Mouse (Mus musculus) hindbrain, embryonic 12.5 days (tissue): ENCODE measurements around the gene Aldh3b3. TPM values are rescaled to one million over a fixed set of nuclear protein-coding genes. Genes with fewer than 3 reads are reported as not detected.

ENCODE experiments used
- ATAC-seq: fragments of 200-750 bp; cut with Nextera tagmentation; 2 replicates; pipeline ENCODE4 v1.8.0; 2017; ENCODE audit warnings: moderate TSS enrichment; ENCODE audit not compliant: low FRiP score
- H3K27ac ChIP-seq: fragments of 300-500 bp; sonication (generic); 2 replicates; pipeline ENCODE4 v1.5.1; 2016; ENCODE audit warnings: mild to moderate bottlenecking
- H3K27me3 ChIP-seq: fragments of 300-500 bp; sonication (generic); 2 replicates; pipeline ENCODE4 v1.6.1; 2016; ENCODE audit warnings: mild to moderate bottlenecking
- H3K36me3 ChIP-seq: fragments of 300-500 bp; sonication (generic); 2 replicates; pipeline ENCODE4 v1.6.1; 2016; ENCODE audit warnings: mild to moderate bottlenecking
- H3K4me1 ChIP-seq: fragments of 300-500 bp; sonication (generic); 2 replicates; pipeline ENCODE4 v1.6.1; 2016
- H3K4me2 ChIP-seq: fragments of 300-500 bp; sonication (generic); replicated peaks from 2 replicates; pipeline ENCODE4 v1.6.1; 2016; ENCODE audit warnings: mild to moderate bottlenecking
- H3K4me3 ChIP-seq: fragments of 300-500 bp; sonication (generic); 2 replicates; pipeline ENCODE4 v1.5.1; 2016; ENCODE audit warnings: mild to moderate bottlenecking
- H3K9ac ChIP-seq: fragments of 300-500 bp; sonication (generic); 2 replicates; pipeline ENCODE4 v1.6.1; 2016; ENCODE audit warnings: mild to moderate bottlenecking, moderate library complexity
- H3K9me3 ChIP-seq: fragments of 300-500 bp; sonication (generic); replicated peaks from 2 replicates; pipeline ENCODE4 v1.6.1; 2016; ENCODE audit warnings: mild to moderate bottlenecking
- WGBS: fragments of 180-500 bp; shearing (Covaris S2); methylation state at CpG from one replicate; pipeline ENCODE4 v1.1.7; 2016; 5-methylcytosine and 5-hydroxymethylcytosine counted together
- polyA plus RNA-seq: library from polyadenylated mRNA; unstranded; fragments of >200 nt; fragmentation: Nextera tagmentation; extraction: Ambion mirVana; gene quantifications from 2 replicates; pipeline ENCODE4 v1.2.1, GENCODE M21; 2016

The Aldh3b3 gene
- polyA plus RNA-seq, 1 experiment from 2014 or later: not detected

DNA sequence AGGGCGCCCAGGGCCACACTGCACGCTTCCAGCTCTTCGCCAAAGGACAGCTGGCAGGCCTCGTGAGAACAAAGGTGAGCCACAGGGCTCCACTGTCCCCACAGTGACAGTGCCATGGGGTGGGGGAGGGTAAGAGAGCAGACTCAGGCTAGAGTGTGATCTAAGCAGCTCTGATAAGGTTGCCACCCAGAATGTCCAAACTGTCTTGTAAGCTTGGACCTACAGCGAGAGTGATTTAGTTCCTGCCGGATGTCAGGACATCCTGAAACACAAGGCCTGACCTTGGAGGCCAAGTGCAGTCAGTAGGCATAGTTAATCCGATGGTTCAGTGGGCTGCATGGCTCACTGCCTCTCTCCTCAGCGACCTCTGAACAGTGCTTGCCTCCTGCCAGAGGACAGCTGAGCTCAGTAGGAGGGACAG lies 26.8 kb downstream of the Aldh3b3 start:
- Histone ChIP-seq H3K4me3 (no peak overlapping the region), H3K27me3 (no peaks in the 10 kb centered on the region), H3K9ac (no peak overlapping the region), H3K27ac (no peak overlapping the region), H3K4me1 (peaks cover 31% of the 10 kb centered on the region), H3K36me3 (no peaks in the 10 kb centered on the region), H3K4me2 (no peak overlapping the region), H3K9me3 (no peaks in the 10 kb centered on the region)
- ATAC-seq: no peak
- 18% methylated on average over 8 of the region's 8 CpGs for WGBS

DNA sequence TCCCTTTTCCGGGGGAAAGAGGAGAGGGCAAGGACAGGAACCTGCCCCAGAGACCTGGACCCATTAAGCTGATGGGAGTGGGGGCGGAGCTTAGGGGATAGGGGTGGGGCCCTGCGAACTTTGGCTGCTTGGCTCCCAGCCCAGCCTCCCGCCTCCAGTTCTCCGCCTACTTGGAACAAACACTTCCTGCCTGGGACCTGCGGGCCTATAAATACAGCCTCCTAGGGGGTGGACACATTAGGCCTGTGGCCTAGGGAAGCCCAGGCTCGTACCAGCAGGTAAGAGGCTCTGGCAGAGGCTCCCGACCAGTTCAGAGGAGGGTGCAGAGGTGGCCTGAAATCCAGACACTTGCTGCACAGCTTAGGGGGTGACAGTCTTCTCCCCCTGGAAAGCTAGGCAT lies 27.9 kb downstream of the Aldh3b3 start, which contains the start of gene Acy3:
TSS of gene Acy3 (plus strand) at position 237 of the 400 bp plus-strand sequence.
- Histone ChIP-seq H3K4me2 (0 out of 2 replicates have a peak within 1 kb of the TSS, but pooled peaks have one; percentile 8), H3K4me1 (peaks cover 35% of the 10 kb centered on the region), H3K9me3 (no peaks in the 10 kb centered on the region), H3K36me3 (no peaks in the 10 kb centered on the region), H3K27me3 (no peaks in the 10 kb centered on the region), H3K4me3 (no peak within 1 kb of the TSS), H3K9ac (no peak within 1 kb of the TSS; the same call in 1 of the 2 replicates), H3K27ac (no peak within 1 kb of the TSS)
- no peak for ATAC-seq
- WGBS: 19% methylated on average over 8 of the region's 8 CpGs

DNA sequence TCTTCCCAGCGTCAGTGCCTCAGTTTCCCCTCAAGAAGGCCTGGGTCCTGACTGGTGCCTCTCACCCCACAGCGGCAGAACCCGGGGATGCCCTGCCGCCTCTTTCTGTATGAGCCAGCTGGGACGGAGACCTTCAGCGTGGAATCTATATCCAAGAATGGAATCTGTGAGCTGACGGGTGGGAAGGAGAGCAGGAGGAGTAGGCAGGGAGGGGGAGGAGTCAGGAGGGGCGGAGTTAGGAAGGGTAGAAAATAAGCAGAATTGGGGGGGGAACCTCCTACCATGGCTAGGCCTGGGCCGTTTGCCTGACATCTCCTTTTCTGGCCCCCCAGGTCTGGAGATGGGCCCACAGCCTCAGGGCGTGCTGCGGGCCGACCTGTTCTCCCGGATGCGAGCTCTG lies 29.6 kb downstream of the Aldh3b3 start:
- no peak overlapping the region for H3K4me2 ChIP-seq
- WGBS: 89% methylated on average over 14 of the region's 14 CpGs
- peaks cover 35% of the 10 kb centered on the region for H3K4me1 ChIP-seq
- no peak overlapping the region for H3K4me3 ChIP-seq
- ATAC-seq: no peak
- H3K27ac ChIP-seq: no peak overlapping the region
- H3K36me3 ChIP-seq: no peaks in the 10 kb centered on the region
- no peaks in the 10 kb centered on the region for H3K27me3 ChIP-seq
- no peak overlapping the region for H3K9ac ChIP-seq
- no peaks in the 10 kb centered on the region for H3K9me3 ChIP-seq

DNA sequence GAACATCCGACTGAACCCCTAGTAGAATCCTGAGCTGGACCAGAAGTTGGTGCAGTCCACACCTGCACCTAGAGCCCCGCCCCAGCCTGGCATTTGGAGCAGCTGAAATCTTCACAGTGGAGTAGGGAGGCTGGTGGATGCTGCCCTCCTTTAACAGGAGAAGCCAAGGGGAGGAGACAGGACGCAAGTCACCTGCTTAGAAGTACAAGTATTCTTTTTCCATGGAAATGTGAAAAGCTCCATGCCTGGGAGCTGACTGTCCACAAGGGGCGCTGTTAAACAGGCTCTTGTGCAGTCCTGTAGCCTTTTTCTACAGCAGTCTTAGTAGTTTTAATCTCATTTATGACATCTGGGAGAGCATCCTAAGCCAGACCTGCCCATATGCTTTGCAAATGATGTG lies 30.3 kb downstream of the Aldh3b3 start:
- ATAC-seq: no peak

DNA sequence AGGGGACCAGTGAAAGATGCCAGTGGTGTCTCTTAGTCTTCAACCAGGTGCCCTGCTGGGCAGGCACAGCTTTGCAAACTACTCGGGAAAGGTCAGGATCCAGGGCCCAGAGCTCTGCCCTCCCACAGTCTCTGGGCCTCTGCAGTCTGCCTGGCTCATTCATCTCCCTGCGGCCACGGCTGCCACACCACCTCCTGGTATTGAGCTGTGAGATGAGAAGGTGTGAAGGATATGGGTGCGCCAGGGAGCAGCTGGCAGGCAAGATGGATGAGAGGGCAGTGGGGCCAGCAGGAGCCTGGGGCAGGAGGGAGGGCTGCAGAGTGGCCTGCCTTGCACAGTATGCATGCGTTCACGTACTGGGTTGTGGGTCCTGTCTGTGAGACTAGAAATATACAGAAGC lies 32.4 kb downstream of the Aldh3b3 start:
- H3K4me3 ChIP-seq: no peak overlapping the region
- H3K4me2 ChIP-seq: no peak overlapping the region
- H3K4me1 ChIP-seq: peaks cover 12% of the 10 kb centered on the region
- H3K27me3 ChIP-seq: no peaks in the 10 kb centered on the region
- 36% methylated on average over 6 of the region's 6 CpGs for WGBS
- no peaks in the 10 kb centered on the region for H3K9me3 ChIP-seq
- H3K27ac ChIP-seq: peak overlapping the region; percentile 17; the same call in 1 of the 2 replicates
- H3K36me3 ChIP-seq: no peaks in the 10 kb centered on the region
- H3K9ac ChIP-seq: 0 out of 2 replicates have a peak overlapping the region, but pooled peaks have one; percentile 13
- no peak for ATAC-seq

More for the DNA sequence above, 30.3 kb downstream of the Aldh3b3 start:
- H3K36me3 ChIP-seq: no peaks in the 10 kb centered on the region
- peaks cover 28% of the 10 kb centered on the region for H3K4me1 ChIP-seq
- H3K9me3 ChIP-seq: no peaks in the 10 kb centered on the region
- H3K27me3 ChIP-seq: no peaks in the 10 kb centered on the region
- no peak overlapping the region for H3K4me2 ChIP-seq
- H3K27ac ChIP-seq: no peak overlapping the region
- H3K4me3 ChIP-seq: no peak overlapping the region
- 90% methylated on average over 4 of the region's 4 CpGs for WGBS
- H3K9ac ChIP-seq: no peak overlapping the region

DNA sequence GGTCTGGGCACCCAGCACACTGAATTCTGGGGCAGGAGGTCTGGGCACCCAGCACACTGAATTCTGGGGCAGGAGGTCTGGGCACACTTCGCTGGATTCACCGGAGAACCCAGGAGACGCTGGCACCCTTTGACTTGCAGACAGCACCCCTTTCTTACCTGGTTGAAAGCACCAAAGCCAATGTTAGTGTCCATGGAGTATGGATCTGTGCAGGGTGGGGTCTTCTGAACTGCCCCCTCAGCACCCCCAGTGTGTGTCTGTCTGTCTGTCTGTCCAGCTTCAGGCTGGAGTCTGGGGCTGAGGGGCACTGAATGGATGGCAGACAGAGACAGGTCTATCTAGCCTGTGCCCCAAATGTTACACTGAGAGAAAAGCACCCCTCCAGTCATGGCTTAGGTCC lies 33.1 kb downstream of the Aldh3b3 start:
- H3K4me1 ChIP-seq: peaks cover 5% of the 10 kb centered on the region
- WGBS: 95% methylated on average over 3 of the region's 3 CpGs
- H3K4me3 ChIP-seq: no peak overlapping the region
- ATAC-seq: no peak
- H3K27me3 ChIP-seq: no peaks in the 10 kb centered on the region
- H3K4me2 ChIP-seq: no peak overlapping the region
- no peaks in the 10 kb centered on the region for H3K36me3 ChIP-seq
- no peak overlapping the region for H3K9ac ChIP-seq
- H3K9me3 ChIP-seq: no peaks in the 10 kb centered on the region
- H3K27ac ChIP-seq: no peak overlapping the region

DNA sequence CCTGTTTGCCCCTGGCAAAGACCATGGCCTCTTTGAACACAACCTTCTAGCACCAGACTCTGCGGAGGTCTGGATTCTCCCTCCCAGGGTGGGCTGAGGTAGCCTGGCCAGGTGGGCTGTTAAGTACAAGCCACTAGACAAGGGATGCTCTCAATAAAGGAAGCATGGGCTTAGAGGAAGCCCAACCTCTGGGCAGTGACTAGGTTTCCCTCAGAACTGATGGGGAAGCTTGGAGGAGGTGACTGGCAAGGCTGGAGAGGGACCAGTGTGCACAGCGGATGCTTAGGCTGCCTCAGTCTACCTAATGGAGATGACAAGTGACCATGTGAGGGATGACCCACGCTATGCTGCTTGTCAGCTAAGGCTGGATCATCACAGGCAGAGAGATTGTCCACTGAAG lies 33.5 kb downstream of the Aldh3b3 start:
- 80% methylated on average over 3 of the region's 3 CpGs for WGBS
- H3K4me3 ChIP-seq: no peak overlapping the region
- no peaks in the 10 kb centered on the region for H3K36me3 ChIP-seq
- H3K9me3 ChIP-seq: no peaks in the 10 kb centered on the region
- H3K27ac ChIP-seq: no peak overlapping the region
- peaks cover 4% of the 10 kb centered on the region; the same call in 1 of the 2 replicates for H3K4me1 ChIP-seq
- H3K4me2 ChIP-seq: no peak overlapping the region
- H3K27me3 ChIP-seq: no peaks in the 10 kb centered on the region
- no peak for ATAC-seq
- H3K9ac ChIP-seq: no peak overlapping the region

DNA sequence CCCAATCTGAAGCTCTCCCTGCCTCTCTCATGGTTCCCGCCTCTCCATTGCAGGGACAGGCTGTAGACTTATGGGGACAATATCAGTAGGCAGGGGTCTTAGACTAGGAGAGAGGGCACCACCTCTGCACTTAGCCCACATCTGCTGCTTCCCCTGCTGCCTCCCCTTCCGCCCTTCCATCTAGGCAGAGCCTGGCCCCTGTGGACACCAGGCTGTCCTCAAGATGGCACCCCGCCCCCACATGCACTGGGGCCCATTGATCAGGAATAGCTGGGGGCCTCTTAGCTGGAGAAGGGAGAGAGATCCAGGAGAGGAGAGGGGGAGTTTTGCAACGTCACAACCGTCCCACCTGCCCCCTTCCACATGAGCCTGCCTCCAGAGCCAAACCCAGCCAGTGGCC lies 34.0 kb downstream of the Aldh3b3 start, which contains the start of gene Tbx10:
TSS of gene Tbx10 (plus strand) at position 337 of the 400 bp plus-strand sequence.
- Histone ChIP-seq H3K27ac (no peak within 1 kb of the TSS), H3K9ac (no peak within 1 kb of the TSS; the same call in 1 of the 2 replicates), H3K36me3 (no peaks in the 10 kb centered on the region), H3K4me2 (no peak within 1 kb of the TSS), H3K4me1 (peaks cover 4% of the 10 kb centered on the region; the same call in 1 of the 2 replicates), H3K4me3 (no peak within 1 kb of the TSS), H3K27me3 (no peaks in the 10 kb centered on the region), H3K9me3 (no peaks in the 10 kb centered on the region)
- ATAC-seq: no peak
- WGBS: 49% methylated on average over 5 of the region's 5 CpGs

DNA sequence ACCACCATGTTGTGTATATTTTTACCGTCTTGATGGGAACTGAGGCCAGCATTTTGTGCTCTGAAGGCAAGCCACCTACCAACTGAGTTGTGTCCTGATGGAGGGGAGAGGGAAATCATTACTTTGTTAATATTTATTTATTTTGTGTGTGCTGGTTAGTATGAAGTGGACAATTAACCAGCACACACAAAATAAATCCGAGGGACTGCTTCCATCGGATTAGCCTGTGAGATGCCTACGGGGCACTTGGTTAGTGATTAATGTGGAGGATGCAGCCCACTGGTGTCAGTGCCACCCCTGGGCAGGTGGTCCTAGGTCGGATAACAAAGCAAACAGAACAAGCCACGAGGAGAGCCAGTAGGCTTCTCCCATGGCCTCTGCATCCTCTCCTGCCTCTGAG lies 36.5 kb downstream of the Aldh3b3 start:
- Histone ChIP-seq H3K4me2 (no peak overlapping the region), H3K9ac (no peak overlapping the region), H3K27ac (no peak overlapping the region), H3K36me3 (no peaks in the 10 kb centered on the region), H3K27me3 (0 out of 2 replicates have a peak, but pooled peaks cover 3% of the 10 kb centered on the region), H3K4me1 (peaks cover 4% of the 10 kb centered on the region; the same call in 1 of the 2 replicates), H3K9me3 (no peaks in the 10 kb centered on the region), H3K4me3 (no peak overlapping the region)
- WGBS: 64% methylated on average over 6 of the region's 6 CpGs
- no peak for ATAC-seq

DNA sequence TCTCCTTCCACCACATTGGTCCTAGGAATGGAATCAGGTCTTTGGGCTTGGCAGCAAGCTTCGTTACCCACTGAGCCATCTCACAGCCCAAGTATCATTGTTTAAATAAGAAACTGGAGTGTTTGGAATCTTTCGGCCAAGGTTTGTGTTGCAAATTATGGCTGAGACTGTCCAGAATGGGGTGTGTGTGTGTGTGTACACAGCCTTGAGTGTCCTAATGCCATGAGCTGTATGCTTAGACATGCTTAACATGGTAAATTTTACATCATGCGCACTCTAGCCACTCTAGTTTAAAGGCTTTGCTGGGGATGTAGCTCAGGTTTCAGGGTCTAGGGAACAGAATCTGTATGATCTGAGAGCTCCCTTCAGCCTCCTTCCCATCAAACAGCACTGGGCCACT lies 37.1 kb downstream of the Aldh3b3 start:
- ATAC-seq: no peak
- Histone ChIP-seq H3K4me1 (peaks cover 4% of the 10 kb centered on the region; the same call in 1 of the 2 replicates), H3K27ac (no peak overlapping the region), H3K36me3 (no peaks in the 10 kb centered on the region), H3K9me3 (no peaks in the 10 kb centered on the region), H3K4me2 (no peak overlapping the region), H3K4me3 (no peak overlapping the region), H3K27me3 (0 out of 2 replicates have a peak, but pooled peaks cover 3% of the 10 kb centered on the region), H3K9ac (no peak overlapping the region)
- 91% methylated on average over 3 of the region's 3 CpGs for WGBS

DNA sequence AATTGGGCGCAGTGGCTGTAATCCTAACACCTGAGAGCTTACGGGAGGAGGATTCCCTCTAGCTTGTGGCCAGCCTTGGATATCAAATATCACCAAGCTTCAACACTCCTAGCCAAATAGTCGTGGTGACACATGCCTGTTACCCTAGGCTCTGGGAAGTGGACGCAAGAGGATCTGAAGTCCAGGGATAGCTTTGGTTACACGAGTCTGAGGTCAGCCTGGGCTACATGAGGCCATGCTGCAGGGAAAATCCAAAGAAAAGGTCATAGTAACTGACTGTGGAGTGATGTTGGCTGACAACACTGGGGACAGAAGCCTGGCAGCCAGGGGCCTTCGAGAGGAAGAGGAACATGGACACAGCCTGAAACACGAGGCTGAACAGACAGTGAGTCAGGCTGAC lies 37.7 kb downstream of the Aldh3b3 start:
- Histone ChIP-seq H3K4me1 (peaks cover 3% of the 10 kb centered on the region), H3K4me3 (no peak overlapping the region), H3K27me3 (0 out of 2 replicates have a peak, but pooled peaks cover 3% of the 10 kb centered on the region), H3K9ac (no peak overlapping the region), H3K4me2 (no peak overlapping the region), H3K27ac (no peak overlapping the region), H3K9me3 (no peaks in the 10 kb centered on the region), H3K36me3 (no peaks in the 10 kb centered on the region)
- no peak for ATAC-seq
- WGBS: 73% methylated on average over 7 of the region's 7 CpGs

DNA sequence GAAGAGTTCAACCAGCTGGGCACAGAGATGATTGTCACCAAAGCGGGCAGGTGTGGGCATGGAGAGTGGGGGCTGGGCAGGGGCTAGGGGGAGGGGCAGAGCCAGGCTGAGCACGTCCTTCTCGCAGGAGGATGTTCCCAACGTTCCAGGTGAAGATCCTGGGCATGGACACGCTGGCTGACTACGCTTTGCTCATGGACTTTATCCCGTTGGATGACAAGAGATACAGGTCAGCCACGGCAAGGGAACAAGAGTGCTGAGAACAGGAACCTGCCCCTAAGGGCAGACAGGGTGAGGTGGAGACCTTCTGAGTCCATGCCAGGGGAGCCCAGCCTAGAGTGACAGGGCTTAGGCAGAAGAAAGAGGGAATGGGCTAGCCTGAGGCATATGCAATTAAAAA lies 38.3 kb downstream of the Aldh3b3 start:
- H3K36me3 ChIP-seq: no peaks in the 10 kb centered on the region
- H3K4me2 ChIP-seq: no peak overlapping the region
- H3K9ac ChIP-seq: no peak overlapping the region; the same call in 1 of the 2 replicates
- 82% methylated on average over 8 of the region's 8 CpGs for WGBS
- no peak overlapping the region for H3K27ac ChIP-seq
- ATAC-seq: no peak
- H3K4me1 ChIP-seq: peaks cover 8% of the 10 kb centered on the region
- no peaks in the 10 kb centered on the region for H3K9me3 ChIP-seq
- no peak overlapping the region for H3K4me3 ChIP-seq
- peaks cover 3% of the 10 kb centered on the region; the same call in 1 of the 2 replicates for H3K27me3 ChIP-seq

DNA sequence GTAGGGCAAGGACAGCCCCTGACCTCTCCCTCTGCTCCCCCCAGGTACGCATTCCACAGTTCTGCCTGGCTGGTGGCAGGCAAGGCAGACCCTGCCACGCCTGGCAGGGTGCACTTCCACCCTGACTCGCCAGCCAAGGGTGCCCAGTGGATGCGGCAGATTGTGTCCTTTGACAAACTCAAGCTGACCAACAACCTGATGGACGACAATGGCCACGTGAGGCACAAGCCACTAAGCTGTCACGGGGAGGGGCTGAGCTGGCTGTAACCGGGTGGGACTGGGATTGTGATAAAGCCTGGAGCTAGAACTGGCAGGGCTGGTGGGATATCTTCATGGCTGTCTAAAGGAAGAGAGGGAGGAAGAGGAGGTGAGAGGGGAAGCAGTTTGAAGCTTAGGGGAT lies 38.8 kb downstream of the Aldh3b3 start:
- H3K4me1 ChIP-seq: peaks cover 8% of the 10 kb centered on the region
- H3K4me3 ChIP-seq: no peak overlapping the region
- no peak overlapping the region for H3K27ac ChIP-seq
- WGBS: 67% methylated on average over 8 of the region's 8 CpGs
- no peaks in the 10 kb centered on the region for H3K9me3 ChIP-seq
- H3K36me3 ChIP-seq: no peaks in the 10 kb centered on the region
- H3K9ac ChIP-seq: no peak overlapping the region
- no peak overlapping the region for H3K4me2 ChIP-seq
- ATAC-seq: no peak
- peaks cover 3% of the 10 kb centered on the region; the same call in 1 of the 2 replicates for H3K27me3 ChIP-seq
